Mouse (Mus musculus) kidney, adult 8-10 months (tissue): Measurements from ENCODE around the gene Cldn15.
"Not testable (repeated sequence)": the region's sequence is repeated elsewhere in the genome, so short reads cannot be mapped to it uniquely, and the experiment has no call there.

Experiments used
- DNase-seq, 2 experiments: peaks; one replicate each; pipeline ENCODE4 v3.0.0; 2022

Cldn15 gene

DNA sequence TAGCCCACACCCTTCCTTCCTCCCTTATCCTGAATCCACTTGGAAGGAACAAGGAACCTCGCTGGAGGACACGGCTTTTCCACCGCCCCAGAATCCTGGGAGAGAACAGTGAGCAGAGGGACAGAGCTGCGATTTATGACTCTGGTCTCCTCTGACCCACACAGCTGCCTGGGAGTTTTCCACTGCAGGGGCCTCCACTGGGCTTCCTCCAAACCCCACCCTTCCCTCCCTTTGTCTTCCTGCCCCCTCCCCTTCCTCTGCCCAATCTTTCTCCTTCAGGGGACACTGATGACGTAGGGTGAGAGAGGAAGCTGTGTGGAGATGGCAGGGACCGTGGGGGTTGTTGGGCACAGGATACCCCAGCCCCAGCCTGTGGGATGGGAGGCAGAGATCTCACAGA is at the start of gene Cldn15:
Gene Cldn15, plus strand, starts transcription at position 286 of the 400 bp plus-strand sequence.
- peak; percentile 64 to 79 for DNase-seq

DNA sequence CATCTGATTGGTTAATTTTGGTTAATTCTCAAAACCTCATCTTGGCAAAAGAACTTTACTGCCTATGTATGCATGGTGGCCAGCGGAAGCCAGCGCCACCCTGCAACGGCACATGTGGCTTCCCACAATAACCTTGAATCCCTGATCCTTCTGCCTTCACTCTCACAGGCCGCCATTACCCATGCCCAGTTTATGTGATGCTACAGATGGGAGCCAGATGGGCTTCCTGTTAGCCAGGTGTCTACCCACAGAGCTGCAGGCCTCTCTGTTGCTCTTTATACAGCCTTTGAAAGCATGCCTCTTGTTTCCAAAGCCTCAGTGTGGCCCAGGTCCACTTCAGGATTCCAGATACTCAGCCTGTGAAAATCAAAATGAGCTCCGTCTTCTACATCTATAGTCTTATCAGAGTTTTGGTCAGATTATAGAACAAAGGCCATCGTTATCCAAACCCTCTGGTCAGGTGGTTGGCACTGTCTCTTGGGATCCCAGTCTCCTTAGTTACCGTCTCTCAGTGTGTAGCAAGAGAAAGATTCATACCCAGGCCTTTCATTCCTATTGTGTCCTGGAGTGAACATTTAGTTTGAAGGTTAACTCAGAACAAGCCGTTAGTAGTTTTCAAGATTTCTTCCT is 48.7 kb upstream of the Cldn15 start:
- no peak for DNase-seq

DNA sequence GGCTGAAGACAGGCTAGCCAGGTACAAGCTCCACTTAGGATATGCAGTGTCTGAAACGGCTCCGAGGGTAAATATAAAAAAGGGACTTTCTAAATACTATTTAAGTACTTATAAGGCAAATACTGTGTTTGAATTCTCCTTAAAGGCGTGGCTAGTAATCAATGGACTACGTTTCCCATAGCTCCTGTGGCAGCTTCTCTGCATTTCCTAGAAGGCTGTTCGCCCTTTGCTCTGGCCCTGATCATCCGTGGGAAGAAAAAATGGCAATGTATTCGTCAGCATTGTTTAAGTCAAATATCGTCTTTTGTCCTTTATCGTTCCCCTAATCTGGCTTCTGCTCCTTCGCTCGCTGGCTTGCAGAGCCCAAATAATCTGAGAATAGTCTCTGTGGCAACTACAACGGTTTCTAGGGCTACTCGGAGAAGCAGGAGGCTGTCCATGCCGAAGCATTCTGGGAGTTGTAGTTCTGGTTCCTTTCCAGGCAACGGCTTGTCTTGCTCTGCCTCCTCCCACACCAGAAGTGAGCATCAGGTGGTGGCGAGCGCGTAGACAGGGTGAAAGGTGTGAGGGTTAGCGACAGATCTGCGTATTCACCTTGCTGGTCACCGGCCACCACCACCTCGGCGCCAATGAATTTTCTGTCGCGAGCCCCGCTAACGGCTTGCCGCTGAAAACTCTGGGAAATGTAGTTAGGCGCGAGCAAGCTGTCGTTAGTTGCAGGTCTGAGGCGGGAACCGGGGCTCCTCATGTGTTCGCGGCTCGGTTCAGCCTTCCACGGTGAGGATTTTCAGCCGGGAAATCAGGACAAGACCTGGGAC is 47.6 kb upstream of the Cldn15 start:
- DNase-seq, result peak; percentile 74

DNA sequence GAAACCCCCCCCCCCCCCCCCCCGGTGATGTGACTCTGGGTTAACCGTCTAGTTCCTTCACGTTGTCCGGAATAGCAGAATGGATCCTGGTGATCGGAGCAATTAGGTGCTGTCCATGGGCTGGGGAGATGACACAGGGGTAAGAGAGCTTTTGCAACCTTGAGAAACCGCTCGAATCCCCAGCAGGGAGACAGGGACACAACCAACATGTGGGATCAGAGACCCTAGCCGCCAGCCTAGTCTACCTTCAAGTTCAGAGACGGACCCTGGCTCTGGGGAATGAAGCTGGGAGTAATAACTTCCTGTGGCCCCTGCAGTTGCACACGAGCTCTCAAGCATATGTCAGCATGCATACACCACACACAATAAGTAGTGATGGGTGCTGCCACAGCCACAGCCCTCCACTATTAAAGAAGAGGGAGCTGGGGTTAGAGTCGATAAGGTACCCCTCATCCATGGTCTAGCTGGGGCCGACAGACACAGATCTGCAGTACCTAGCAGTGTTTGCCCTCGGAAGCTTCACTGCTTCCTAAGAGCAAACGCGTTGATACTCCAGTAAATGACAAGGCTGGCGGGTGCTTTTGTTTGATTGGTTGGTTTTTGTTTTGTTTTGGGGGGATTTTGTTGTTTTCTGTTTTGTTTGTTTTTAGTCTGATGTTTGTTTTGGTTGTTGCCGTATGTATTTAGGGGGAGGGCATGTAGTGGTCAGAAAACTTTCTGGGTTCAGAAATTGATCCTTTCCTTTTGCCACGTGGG is 46.7 kb upstream of the Cldn15 start:
- no peak for DNase-seq

DNA sequence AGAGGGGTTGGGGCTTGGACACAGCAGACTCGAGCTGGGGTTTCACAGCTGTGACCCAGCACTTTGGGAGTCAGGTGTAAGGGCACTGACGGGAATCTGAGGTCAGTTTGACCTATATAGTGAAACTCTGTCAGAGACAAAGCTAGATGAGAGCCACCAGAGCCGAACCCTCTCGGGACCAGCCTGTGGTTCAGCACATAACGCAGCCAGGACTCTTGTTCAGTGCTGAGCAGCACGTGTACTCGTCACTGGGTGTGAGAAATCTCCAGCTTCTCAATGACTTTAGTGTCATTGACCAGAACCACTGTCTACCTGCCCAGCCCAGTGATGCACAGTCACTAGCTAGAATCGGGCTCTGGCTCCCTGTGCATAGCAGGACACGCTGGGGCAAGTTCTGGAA is 43.6 kb upstream of the Cldn15 start:
- DNase-seq, result no peak

DNA sequence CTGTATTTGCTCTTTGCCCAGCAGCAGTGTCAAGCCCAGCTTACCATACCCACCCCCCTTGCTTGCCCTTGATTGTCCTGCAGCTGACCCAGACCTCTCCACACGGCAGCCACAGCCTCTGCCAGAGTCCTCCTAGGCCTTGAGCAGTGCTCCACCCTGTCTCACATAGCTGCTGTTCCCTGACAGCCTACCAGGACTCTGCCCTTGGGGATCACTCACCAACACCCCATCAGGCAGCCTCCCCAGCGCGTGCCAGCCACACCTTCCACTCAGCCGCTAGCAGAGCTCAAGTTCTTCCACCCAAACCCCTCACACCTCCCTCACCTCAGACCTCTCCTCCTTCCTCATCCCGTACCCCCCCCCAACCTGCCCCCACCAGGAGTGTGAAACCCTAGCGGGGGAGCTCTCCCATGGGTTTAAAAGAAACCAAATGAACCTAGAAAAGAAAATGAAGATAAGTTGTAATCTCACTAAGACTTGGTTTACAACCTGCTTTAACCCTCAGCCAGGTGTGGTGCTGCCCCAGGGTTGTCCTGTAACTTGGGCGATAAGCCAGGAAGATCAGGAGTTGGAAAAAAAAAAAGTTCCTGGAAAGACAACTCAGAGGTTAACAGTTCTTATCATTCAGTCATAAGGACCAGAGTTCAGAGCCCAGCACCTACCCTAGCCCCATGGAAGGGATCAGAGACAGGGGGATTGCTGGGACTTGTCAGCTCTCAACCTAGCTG is 42.5 kb upstream of the Cldn15 start:
- no peak for DNase-seq

DNA sequence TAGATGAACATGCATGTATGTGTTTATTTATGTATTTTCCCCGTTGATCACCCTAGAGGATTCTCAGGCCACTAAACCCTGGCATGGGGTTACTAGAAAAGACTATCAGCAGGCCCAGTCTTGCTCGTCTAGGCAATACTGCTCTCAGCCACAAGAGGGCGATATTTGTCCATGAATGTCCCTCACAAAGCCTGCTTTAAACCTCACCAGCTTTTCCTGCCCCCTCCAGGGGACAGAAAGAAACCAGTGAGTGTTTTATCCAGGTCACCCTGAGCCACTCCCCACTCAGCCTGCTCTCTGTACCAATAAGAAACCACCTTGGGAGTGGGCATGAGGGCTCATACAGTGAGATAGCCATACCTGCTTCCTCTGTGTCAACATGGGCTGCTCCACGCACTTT is 37.3 kb upstream of the Cldn15 start:
- DNase-seq, result peak; percentile 76 to 90

DNA sequence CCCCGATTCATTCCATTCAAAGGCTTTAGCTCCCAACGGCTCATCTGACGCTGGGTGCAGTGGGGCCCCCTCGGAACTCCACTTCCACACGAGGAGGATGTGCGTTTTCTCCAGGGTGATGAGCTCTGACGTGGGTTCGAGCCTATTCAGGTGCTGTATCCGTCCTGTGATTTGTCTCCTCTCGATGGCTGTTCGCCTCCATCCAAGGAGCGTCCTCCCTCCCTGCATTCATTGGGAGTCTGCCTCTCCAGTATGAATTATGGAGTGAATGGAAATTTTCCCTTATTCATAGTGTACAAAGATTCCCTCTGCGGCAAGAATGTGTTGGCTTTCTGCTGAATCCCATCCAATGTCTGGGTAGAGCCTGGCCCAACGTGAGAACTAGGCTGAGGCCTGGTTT is 34.5 kb upstream of the Cldn15 start:
- DNase-seq, result no peak

DNA sequence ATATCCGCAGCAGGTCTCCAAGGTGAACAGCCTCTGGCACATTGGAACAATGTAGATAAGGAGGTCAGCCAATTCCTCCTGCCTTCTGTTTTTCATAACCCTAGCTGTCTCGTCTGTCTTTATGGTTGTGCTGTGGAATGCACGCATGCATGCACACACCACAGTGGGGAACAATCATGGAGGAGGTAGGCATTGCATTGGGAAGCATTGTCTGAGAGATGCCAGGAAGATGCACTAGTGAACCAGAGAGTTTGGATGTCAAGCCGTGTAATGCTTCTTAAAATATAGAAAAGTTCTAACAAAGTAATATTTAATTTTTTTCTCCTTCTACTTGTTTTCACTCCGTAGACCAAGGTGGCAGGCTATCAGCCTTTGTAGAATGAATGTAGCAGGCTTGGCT is 33.5 kb upstream of the Cldn15 start:
- no peak for DNase-seq

DNA sequence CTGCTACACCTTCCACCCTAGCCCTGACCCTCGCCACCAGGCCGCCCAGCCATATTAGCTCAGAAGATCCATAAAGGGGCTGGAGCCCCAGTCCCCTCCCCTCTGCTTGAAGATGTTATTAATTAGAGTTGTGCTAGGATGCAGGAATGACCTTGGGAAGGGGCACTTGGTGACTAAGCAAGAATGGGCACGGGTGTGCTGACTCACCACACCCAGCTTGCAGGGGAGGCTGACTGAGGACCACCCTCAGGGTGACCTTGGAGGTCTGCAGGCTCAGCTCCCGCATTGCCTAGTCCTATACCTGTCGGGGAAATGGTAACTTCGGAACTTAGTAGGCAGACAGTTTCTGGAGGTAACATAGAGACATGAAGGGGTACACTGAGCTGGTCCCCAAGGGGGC is 32.5 kb upstream of the Cldn15 start:
- no peak for DNase-seq

DNA sequence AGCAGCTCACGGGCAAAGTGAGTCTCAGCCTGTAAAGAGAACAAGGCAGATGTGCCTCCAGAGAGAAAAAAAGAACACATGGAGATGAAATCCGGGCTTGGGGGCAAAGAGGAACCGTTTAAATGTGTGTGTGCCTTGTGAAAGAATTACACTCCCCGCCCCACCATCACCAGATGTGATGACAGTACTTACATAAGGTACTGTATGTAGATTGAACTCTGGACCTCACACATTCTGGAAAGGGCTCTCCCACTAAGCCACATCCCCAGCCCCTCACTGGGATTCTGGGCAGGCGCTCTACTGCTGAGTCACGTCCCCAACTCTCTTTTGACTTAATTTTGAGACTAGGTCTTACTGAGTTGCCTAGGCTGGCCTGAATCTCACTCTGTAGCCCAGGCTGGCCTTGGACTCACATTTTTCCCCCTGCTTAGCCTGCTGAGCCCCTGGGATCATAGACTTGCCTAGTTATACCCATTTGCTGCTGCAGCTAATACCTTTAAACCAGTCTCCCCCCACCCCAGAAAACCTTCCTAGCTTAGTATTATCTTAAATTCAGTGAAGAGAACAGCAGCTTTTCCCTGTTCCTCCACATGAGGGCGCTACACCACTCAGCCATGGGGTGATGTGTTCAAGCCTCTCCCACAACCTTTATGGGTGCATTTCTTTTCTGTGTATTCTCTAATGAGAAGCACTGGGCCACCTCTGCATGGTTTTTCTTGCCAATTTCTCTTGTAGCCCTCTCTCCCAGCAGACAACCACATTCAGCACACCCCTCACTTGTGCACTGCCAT is 30.3 kb upstream of the Cldn15 start:
- peak; percentile 32 to 52 for DNase-seq

DNA sequence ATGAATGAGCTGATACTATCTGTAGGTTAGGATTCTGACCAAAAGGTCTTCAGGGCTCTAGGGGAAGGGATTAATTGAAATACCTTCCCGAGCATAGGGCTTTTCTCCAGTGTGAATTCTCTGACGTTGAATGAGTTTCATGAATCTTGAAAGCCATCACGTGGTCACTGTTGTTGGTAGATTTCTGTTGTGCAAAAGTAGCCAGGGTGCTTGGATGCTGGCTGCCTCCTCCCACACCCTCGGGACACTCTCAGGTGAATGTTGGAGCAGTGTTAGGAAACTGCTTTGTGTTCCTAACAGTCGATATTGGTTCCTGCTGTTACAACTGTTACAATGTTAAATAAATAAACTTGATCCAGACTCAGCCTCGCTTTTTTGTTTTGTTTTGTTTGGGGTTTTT is 29.7 kb upstream of the Cldn15 start:
- DNase-seq, result no peak

DNA sequence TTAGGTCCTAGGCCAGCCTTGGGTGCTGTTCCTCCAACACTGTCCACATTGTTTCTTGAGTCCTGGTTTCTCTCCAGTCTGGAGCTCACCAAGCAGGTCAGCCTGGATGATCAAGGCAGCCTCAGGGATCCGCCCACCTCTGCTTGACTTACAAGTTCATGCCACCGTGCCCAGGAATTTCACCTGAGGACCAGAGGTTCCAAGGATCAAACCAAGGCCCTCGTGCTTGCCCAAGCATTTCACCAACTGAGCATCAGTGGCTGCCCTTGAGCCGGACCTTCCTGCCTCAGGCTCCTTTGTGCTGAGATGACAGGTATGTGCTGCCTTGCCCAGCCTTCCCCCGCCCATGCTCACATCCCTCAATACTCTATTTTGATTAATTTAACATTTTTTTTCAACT is 28.8 kb upstream of the Cldn15 start:
- peak; percentile 79 to 83 for DNase-seq

DNA sequence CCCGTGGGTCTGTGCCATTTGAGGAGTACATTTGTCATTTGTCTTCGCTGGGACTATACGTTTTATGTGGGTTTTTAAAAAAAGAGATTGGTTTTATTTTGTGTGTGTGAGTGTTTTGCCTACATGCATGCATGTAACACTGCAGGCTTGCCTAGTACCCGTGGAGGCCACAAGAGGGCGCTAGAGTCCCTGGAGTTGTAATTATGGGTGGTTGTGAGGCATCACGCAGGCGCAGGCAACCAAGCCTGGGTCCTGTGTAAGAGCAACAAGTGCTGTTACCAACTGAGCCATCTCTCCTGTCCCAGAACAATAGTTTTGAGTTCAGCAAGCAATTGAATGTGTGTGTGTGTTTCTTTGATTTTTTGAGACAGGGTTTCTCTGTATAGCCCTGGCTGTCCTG is 27.1 kb upstream of the Cldn15 start:
- peak in 1 of 2 experiments; percentile 42 for DNase-seq

DNA sequence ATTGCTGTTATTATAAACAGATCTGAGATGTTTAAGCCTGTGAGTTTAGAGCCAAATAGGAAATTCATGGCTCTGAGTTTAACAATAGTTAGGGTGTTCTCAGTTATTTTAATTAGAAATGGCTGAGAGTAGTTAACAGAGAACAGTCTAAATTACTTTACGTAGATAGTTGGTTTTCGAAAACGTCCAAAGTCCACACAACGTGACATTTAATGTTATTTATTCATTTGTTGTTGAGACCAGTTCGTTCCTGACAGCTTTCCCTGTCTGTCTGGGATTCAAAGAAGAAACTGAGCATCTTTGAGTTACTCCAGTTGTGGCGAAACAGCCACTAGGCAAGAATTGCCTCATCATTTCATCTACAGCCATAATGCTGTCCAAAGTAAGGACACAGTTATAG is 26.4 kb upstream of the Cldn15 start:
- not testable (repeated sequence) for DNase-seq

DNA sequence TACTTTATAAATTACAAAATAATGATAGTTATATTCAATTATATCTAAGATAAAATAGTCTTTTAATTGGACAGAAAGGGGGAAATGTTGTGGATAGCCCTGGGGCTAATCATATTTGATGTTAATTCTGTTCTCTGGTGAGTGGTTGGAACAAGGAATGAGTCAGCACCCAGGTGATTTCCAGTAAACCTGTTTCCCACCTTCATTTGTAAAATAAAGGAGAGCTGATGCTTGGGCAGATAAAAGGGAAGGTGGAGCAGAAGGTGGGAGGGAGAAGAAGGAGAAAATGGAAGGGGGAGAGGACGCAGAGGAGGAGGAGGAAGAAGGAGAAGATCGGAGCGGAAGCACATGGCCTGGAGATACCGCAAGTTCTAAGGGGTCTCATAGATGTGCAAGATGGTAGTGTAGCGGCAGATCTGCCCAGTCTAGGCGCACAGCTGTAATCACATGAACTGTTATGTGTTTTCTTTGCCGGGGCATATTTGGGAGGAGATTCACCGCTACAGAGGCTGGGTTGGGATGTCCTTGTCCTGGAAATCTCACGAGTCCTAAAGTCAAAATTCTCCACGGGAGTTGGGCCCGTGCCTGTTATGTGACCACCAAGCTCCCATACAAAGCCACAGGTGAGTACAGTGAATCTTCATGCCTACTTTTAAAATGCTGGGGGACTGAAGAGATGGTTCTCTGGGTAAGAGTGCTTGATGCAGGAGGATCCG is 25.4 kb upstream of the Cldn15 start:
- no peak for DNase-seq

DNA sequence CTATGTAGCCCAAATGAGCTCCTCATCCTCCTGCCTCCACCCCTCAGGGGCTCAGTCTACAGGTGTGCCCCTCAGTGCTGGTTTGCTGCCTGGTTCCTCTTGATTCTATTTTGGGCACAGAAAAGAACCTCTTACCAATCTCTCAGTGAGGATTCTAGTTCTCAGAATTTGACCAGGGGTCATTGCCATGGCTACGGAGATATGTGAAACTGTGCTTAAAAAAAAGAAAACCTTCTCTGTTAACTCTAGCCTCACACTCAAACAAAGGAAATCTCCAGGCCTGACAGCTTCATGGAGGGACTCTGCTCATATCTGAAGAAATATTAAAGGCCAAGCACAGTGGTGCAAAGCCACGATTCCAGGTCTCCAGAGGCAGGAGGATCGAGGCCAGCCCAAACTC is 23.6 kb upstream of the Cldn15 start:
- DNase-seq, result no peak

DNA sequence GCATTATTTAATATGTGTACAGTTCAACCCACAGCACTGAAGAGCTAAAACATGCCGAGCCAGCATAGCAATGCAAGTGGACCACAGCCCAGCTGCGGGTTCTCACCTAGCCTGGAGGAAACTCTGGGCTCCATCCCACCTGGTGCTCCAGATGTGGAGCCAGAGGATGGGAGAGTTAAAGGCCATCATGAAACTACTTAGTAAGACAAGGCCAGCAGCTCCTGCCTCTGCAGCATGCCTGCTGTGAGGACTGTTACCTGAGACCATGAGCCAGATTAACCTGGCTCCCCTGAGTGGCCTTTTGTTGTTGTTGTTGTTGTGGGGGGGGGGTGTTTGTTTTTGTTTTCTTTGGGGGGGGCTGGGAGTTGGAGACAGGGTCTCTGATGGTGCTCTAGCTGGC is 23.0 kb upstream of the Cldn15 start:
- DNase-seq, result no peak

DNA sequence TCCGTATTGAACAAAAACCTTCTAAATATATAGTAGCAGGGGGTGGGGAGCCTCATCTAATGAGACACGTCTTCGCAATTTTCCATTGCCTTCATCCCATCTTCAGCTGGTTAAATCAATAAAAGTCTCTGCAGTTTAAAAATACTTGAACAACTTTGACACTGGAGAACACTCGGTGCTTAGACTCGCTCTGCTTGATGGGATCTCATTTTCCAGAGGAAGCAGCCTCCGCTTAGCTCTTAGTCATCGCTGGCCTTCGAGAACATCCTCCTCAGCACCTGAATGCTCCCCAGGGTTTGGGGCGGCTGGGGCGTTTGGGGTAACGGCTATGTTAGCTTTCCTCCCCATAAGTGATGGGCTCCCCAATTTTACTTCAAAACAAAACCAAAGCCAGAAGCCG is 21.3 kb upstream of the Cldn15 start:
- no peak for DNase-seq

DNA sequence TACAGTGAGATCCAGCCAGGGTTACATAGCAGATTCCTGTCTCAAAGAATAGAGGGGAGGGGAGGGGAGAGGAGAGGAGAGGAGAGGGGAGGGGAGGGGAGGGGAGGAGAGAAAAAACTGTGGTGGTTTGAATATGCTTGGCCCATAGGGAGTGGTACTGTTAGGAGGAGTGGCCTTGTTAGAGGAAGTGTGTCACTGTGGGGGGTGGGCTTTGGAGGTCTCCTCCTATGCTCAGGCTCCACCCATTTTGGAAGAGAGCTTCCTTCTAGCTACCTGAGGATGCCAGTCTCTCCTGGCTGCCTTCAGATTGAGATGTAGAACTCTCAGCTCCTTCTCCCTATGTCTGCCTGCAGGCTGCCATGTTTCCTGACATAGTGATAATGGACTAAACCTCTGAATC is 18.5 kb upstream of the Cldn15 start:
- DNase-seq, result no peak

DNA sequence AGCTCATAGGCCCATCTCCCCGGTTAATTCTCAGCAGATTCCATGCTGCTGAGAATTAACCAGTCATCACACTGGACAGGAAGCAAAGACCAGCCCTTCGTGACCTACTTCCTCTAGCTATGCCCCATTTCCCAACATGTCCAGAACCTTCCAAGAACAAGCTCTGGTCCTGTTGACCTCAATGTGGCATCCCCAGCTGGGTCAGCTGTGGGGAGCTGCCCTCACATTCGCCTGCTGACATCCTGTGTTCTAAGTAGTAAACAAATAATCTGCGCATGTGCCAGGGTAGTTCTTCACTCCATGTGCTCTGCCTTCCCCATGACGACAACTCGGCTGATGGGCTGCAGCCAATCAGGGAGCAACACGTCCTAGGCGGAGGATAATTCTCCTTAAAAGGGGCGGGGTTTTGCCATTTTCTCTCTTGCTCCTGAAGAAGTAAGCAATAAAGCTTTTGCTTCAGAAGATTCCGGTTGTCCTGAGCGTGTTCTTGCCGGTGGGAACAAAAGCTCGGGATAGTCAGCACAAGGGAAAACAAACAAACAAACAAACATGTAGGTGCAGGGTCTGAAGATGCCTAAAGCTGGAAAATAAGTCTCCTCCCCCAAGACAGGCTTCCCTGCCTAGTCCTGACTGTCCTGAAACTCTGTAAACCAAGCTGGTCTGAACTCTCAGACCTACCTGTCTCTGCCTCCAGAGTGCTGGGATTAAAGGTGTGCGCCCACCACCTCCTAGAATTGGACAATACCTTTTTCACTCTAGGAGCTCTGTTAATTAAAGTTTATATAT is 16.7 kb upstream of the Cldn15 start:
- DNase-seq, result not testable (repeated sequence)
